Mouse (Mus musculus): ENCODE data around the gene Ptpre. TPM values are rescaled to one million over a fixed set of nuclear protein-coding genes. Genes with fewer than 3 reads are reported as not detected.
"Not testable (repeated sequence)": the region's sequence is repeated elsewhere in the genome, so short reads cannot be mapped to it uniquely, and the experiment has no call there.

The Ptpre gene
- total RNA-seq, 1 experiment from 2014 or later = 157 TPM

GRCm38 (mm10) chr7:135568550-135568949 is 31.3 kb downstream of the Ptpre start:
- ATAC-seq (replicated peaks; ENCODE audit: insufficient number of reproducible peaks, low FRiP score, low TSS enrichment, poor library complexity, severe bottlenecking) = no peak

- ATAC-seq (replicated peaks; ENCODE audit: insufficient number of reproducible peaks, low FRiP score, low TSS enrichment, poor library complexity, severe bottlenecking) = no peak
Observed at GRCm38 (mm10) chr7:135571392-135571791, 34.1 kb downstream of the Ptpre start.

- ATAC-seq (replicated peaks; ENCODE audit: insufficient number of reproducible peaks, low FRiP score, low TSS enrichment, poor library complexity, severe bottlenecking) = no peak
Observed at GRCm38 (mm10) chr7:135571951-135572559, 34.8 kb downstream of the Ptpre start.

DNA sequence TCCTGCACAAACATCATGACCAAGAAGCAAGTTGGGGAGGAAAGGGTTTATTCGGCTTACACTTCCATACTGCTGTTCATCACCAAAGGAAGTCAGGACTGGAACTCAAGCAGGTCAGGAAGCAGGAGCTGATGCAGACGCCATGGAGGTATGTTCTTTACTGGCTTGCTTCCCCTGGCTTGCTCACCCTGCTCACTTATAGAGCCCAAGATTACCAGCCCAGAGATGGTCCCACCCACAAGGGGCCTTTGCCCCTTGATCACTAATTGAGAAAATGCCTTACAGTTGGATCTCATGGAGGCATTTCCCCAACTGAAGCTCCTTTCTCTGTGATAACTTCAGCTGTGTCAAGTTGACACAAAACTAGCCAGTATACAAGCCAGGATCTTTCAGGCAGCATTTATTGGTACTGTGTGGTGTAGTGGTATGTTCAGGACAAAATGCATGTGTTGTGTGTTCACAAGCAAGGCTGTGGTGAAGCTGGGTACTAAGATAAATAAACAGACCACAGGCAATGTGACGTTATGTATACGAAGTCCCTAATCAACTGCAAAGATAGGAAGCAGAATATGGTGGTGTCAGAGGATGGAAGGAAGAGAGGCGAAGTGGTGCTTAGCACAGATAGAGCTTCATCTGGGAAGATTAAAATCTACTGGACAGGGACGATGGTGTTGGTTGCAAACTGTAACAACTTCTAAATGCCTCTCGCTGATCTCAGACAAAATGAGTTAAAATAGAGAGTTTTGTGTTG is 38.2 kb downstream of the Ptpre start:
- ATAC-seq (replicated peaks; ENCODE audit: insufficient number of reproducible peaks, low FRiP score, low TSS enrichment, poor library complexity, severe bottlenecking) = not testable (repeated sequence)

DNA sequence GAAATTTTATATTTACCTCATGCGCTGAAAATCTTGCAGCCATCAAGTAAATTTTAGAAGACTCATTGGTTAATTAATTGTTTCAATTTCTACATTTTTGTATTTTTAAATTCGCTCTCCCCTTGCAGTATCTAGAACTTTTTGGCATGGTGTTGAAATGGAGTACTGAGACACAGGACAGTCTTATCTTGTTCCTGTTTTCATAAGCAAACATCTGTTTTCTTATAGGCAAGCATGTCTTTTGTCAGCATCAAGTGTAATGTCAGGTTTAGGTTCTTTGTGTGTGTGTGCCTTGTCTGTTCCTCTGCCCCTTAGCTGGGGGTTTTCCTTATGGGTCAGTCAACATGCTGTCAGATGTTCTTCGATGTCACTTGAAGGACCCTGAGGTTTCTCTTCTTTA is 39.0 kb downstream of the Ptpre start:
- no peak for ATAC-seq (replicated peaks; ENCODE audit: insufficient number of reproducible peaks, low FRiP score, low TSS enrichment, poor library complexity, severe bottlenecking)

GRCm38 (mm10) chr7:135578715-135579325 is 41.5 kb downstream of the Ptpre start:
- ATAC-seq (replicated peaks; ENCODE audit: insufficient number of reproducible peaks, low FRiP score, low TSS enrichment, poor library complexity, severe bottlenecking) = no peak

GRCm38 (mm10) chr7:135580306-135581091 is 43.2 kb downstream of the Ptpre start:
- ATAC-seq (replicated peaks; ENCODE audit: insufficient number of reproducible peaks, low FRiP score, low TSS enrichment, poor library complexity, severe bottlenecking) = peak; percentile 86

- ATAC-seq (replicated peaks; ENCODE audit: insufficient number of reproducible peaks, low FRiP score, low TSS enrichment, poor library complexity, severe bottlenecking) = peak; percentile 80
Observed at GRCm38 (mm10) chr7:135581128-135581527, 43.8 kb downstream of the Ptpre start.

GRCm38 (mm10) chr7:135585125-135585687 is 47.9 kb downstream of the Ptpre start:
- no peak for ATAC-seq (replicated peaks; ENCODE audit: insufficient number of reproducible peaks, low FRiP score, low TSS enrichment, poor library complexity, severe bottlenecking)

GRCm38 (mm10) chr7:135586402-135586801 is 49.1 kb downstream of the Ptpre start:
- ATAC-seq (replicated peaks; ENCODE audit: insufficient number of reproducible peaks, low FRiP score, low TSS enrichment, poor library complexity, severe bottlenecking) = no peak

DNA sequence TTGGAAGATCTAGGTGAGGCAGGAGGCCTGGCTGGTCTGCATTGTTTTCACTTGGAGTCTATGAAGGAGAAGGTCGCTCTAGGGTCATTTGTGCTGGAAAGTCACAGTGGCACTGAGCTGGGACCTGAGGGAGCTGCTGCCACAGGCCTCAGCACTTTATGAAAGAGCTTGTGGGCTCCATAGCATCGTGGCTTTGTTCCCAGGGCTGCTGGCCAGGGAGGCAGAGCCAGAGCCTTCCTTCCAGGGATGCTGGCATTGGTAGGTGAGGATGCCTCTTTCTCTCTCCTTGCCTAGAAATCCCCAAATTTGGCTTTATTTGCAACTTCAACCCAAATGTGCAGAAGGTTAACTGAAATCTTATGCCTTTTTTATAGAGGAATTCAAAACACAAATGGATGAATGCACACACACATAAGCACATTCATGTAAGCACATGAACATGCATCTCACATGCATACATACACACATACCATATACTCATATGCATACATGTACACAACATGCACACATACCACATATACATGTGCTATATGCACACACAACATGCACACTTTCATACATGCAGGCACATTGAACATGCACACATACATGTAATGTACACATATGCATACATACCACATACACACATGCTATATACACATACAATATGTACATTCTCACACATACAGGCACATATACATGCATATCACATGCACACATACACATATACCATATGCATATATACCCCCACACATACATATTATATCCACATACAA is 50.7 kb downstream of the Ptpre start:
- ATAC-seq (replicated peaks; ENCODE audit: insufficient number of reproducible peaks, low FRiP score, low TSS enrichment, poor library complexity, severe bottlenecking) = no peak

DNA sequence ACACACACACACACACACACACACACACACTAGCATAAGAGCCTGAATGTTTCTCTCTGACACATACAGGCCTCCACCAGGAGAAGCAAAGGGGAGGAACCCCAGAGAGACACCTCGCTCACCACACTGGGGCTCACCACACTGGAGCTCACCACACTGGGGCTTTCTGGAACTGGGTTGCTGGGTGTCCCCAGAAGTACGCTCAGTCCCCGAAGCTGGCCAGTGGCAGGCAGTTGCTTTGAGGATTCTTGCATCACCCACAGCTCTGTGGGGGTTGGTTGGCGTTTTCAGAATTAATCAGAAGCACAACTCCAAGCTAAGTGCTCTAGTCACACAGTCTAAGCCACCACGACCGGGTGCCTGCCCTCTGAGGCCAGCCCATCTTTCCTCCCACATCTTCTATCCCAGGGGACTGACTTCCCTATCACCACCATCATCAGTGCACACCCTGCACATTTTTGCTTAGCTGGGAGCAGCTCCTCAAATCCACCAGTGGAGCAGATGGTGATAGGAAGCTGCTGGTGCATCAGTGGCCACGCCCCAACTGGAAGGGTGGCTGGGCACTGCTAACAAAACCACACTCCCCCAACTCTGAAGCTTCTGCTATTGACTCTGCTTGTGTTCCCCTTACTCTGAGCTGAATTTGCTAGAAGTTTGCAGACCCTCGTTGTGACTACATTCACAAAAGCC is 51.5 kb downstream of the Ptpre start:
- ATAC-seq (replicated peaks; ENCODE audit: insufficient number of reproducible peaks, low FRiP score, low TSS enrichment, poor library complexity, severe bottlenecking) = peak; percentile 74

DNA sequence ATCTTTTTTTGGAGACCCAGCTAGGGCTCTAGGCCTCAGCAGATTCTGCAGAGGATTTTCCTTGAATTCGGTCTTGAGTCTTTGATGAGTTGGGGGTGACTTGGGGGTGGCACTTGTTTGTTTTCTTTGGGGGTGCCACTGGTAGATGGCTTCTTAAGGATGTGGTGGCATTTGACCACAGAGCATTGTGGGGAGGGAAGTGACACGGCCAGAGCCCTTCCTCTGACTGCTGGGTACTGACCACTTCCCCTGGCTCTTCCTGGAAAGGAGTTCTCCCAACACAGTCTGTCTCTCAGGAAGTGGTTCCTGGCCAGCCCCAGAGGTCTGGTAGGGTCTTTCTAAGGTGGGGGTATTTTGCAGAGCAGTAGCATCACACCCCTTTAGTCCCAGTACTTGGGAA is 54.2 kb downstream of the Ptpre start:
- ATAC-seq (replicated peaks; ENCODE audit: insufficient number of reproducible peaks, low FRiP score, low TSS enrichment, poor library complexity, severe bottlenecking) = peak; percentile 54

DNA sequence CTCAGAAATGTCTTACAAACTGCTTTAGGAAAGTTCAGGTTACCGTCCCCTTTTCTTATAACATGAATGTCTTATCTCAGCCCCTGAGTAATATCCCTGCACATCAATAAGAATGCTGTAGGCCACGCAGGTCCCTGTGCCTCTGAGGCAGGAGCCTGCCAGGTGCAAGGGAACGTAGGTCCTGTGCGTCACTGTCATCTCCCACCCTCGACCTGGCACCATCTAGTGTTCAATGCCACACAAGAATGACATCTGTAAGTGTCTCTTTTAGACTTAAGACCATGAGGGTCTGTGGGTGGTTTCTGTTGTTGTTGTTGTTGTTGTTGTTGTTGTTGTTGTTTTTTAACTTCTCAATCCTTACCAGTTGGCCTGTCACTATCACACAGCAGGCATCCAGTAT is 56.0 kb downstream of the Ptpre start:
- no peak for ATAC-seq (replicated peaks; ENCODE audit: insufficient number of reproducible peaks, low FRiP score, low TSS enrichment, poor library complexity, severe bottlenecking)

GRCm38 (mm10) chr7:135593825-135594224 is 56.5 kb downstream of the Ptpre start:
- no peak for ATAC-seq (replicated peaks; ENCODE audit: insufficient number of reproducible peaks, low FRiP score, low TSS enrichment, poor library complexity, severe bottlenecking)

GRCm38 (mm10) chr7:135594676-135595075 is 57.4 kb downstream of the Ptpre start:
- ATAC-seq (replicated peaks; ENCODE audit: insufficient number of reproducible peaks, low FRiP score, low TSS enrichment, poor library complexity, severe bottlenecking) = no peak

DNA sequence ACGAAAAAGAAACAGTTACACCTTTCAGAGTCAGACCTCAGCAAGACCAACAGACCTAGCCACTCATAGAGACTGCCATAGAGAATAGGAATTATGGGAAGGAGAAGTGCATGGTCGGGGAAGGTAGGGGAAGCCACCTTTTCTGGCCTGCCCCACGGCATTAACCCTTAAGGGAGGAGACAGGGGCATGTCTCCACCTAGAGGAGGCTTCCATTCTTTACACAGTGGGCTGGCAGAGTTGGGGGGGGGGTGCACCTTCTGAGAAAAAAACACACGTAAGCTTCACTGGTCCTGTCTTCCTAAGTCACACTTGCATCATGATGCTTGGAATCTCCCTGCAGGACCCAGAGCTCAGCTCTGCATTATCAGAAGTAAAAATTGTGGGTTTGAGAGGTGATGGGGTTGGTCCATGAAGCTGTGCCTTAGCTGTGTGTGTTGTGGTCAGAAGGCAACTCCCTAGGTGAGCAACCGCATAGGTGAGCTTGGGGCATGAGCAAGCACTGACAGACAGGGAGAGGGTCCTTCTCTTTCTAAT is 58.4 kb downstream of the Ptpre start:
- no peak for ATAC-seq (replicated peaks; ENCODE audit: insufficient number of reproducible peaks, low FRiP score, low TSS enrichment, poor library complexity, severe bottlenecking)

GRCm38 (mm10) chr7:135597006-135597405 is 59.7 kb downstream of the Ptpre start:
- ATAC-seq (replicated peaks; ENCODE audit: insufficient number of reproducible peaks, low FRiP score, low TSS enrichment, poor library complexity, severe bottlenecking) = no peak
